Mouse (Mus musculus) WW6 (cell line): ENCODE results near the gene Cpsf6.

ENCODE experiments used
- DNase-seq: peaks from one replicate; pipeline ENCODE4 v3.0.0-alpha.2; 2013; ENCODE audit warnings: low read depth, low spot score

Gene Cpsf6

DNA sequence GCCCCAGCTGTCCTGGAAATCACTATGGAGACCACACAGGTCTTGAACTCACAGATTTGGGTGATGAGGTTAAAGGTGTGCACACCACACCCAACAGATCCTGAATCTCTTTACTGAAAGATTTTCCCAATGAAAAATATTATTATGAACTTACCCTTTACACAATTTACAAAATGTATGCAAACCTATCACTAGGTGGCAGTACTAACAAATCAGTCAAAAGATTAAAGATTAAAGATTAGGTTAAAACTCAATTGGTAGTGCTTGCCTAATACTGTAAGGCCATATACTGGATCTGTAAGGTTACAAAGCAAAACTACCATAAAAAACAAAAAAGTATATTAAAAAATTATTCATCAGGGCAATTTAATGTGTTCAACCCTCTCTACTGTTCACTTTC, 41.9 kb downstream of the Cpsf6 start:
- DNase-seq, result no peak

DNA sequence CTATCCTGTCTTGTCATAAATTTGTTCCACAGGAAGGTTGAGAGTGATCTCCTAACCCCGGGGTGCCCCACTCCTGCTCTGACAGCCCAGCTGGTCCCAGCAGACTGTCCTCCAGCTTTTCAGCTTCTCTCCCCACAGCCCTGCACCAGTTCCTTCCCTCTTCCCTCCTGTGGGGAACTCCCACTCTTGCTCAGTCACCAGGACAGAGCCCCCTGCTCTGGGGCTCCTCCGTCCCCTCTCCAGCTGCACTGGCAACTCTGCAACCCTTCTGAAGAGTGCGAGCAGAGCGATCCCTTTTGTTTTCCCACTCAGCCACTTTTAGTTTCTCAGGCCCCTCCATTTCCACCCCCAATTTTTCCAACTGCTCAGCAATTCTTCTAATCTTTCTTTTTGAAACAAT, 44.2 kb downstream of the Cpsf6 start:
- DNase-seq, result no peak

DNA sequence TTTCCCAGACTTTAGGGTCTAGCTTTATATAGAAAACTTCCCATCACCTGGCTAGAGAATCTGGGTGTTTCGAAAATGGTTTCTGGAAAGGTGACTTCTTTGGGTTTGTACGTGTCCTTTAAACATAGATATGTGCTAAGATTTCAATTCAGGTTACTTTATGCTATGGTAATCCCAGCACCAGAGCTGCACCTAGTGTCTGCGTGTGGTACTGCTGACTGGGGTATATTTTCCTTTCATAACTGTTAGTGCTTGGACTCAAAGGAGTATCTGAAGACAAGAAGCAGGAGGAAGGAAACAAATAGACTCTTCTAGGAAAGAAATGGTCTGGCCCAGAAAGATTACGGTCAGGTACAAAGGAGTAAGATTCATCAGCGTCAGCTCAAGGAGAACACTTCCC, 49.3 kb downstream of the Cpsf6 start:
- DNase-seq, result no peak

DNA sequence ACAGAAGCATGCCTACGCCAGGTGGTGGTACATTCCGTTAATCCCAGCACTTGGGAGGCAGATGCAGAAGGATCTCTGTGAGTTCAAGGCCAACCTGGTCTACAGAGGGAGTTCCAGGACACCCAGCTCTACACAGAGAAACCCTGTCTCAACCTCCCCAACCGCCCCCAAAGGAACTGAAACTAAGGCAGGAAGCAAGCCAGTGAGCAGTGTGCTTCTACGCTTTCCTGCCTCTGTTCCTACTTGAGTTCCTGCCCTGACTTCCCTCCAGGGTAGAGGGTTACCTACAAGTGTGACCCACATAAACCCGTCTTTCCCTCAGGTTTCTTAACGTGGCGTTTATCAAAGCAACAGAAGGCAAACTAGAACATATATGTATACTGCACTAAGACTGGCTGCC, 56.0 kb downstream of the Cpsf6 start:
- DNase-seq, result no peak

- no peak for DNase-seq
These were observed 57.2 kb downstream of the Cpsf6 start for GRCm38 (mm10) chr10:117322630-117323029.

GRCm38 (mm10) chr10:117320571-117320981, 59.2 kb downstream of the Cpsf6 start:
- no peak for DNase-seq

DNA sequence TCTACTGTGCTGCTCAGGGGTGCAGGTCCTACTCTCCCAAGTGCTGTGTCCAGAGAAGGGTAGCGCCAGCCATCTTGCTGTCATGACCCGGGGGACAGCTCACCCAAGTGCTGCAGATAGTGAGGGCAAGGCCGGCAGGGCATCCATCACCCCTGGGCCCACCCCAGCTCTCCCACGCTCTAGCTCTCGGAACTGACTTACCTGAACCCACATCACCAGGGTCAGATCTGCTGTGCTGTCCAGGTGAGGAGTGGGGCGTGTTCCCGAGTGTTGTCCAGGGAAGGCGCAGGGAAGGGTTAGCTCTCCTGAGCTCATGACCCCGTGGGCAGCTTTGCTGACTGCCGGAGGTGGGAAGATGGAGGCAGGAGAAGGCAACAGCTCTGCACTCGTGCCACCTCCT, 63.4 kb downstream of the Cpsf6 start:
- no peak for DNase-seq

DNA sequence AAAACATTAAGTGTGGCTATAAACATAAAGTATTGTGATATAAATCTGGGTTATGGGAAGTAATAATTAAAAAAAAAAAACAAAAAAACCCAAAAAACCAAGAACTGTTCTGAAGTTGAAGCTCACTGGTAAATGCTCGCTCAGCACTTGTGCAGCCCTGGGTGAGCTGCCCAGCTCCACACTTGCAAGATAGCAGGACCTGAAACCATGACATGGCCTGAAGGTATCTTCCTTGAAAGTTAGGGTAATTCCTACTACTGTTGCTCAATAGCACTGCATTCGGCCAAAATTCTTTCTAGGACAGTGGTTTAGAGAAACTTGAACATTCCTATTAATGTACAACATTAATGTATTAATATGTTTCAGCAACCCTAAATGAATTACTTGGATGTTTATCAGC, 66.7 kb downstream of the Cpsf6 start:
- DNase-seq, result no peak

GRCm38 (mm10) chr10:117312168-117312567, 67.6 kb downstream of the Cpsf6 start:
- DNase-seq, result no peak

DNA sequence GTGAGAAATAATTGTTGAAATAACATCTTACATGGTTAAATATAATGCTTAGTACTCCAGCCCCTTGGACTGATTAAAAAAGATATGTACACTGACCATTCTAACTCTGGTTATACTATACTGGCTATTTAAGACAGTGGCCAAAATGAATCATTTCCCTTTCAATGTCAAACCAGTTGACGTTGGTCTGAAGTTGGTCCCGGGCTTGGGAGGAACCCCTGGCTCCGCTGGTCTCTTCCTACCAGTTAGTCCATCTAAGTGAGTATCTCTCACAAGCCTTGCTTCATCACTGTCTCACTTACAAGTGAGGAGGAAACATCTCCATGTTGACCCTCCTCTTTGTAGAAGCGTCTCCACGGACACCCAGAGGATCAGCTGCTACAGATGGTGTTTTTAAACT, 75.4 kb downstream of the Cpsf6 start:
- no peak for DNase-seq

DNA sequence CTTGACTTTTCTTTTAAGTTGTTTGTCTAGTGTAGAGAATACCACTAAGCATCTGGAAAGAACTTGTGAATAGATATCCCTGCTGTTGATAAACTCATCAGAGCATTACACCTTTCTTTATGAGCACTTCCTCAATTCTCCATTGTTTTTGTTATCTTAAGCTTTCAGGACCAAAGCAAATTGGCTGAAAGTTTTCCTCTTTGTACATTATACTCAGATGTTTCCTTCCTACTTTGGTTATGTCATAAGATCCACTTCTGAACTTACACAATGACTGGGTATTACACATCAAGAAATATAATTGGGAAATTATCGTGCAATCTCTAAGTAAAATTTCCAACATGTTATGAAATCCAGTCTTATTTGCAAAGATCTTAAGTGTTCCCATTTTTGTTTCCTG, 78.1 kb downstream of the Cpsf6 start:
- DNase-seq, result no peak

- no peak for DNase-seq
These were observed 79.8 kb downstream of the Cpsf6 start for GRCm38 (mm10) chr10:117299901-117300520.

DNA sequence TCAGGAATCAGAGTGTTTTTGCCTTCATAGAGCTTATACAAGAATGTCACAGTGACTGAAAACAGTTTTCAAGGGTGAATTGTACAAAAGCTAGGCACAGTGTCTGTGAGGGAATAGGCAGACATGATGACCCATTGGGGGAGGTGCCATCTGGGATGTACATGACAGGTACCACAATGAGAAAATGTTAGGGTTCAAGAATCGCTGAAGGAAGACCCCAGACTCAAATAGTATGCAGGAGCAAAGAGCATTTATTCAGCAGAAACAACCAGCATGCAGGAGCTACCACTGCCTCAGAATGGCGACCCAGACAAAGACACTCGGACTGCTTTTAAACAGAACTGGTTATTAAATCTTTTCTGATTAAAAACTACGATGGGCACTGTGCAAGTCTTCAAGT, 80.7 kb downstream of the Cpsf6 start:
- DNase-seq, result no peak

DNA sequence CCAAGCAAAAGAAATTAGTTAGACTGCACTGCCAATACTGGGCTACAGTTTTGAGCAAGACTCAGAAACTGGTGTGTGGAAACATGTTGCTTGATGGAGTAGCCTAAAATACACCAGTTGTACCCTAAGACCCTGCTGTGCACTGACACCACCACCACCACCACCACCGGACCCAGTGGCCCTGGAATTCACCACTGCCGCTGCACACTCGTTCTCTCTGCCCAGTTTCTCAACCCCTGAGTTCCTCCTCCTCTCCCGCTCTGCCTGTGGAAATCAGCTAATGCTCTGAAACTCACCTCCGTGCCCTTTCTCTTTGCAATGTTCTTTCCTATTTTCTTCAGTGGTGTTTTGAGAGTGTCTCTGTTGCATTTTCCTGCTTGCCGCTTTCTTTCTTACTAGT, 81.5 kb downstream of the Cpsf6 start:
- DNase-seq, result no peak
